Mouse (Mus musculus): ENCODE results near the gene Kcnc3. TPM values are rescaled to one million over a fixed set of nuclear protein-coding genes. Genes with fewer than 3 reads are reported as not detected.

The Kcnc3 gene
- 1.5 and 2.1 TPM in 2 replicates for polyA plus RNA-seq (2015; fragmentation: Nextera tagmentation; extraction: Ambion mirVana)

DNA sequence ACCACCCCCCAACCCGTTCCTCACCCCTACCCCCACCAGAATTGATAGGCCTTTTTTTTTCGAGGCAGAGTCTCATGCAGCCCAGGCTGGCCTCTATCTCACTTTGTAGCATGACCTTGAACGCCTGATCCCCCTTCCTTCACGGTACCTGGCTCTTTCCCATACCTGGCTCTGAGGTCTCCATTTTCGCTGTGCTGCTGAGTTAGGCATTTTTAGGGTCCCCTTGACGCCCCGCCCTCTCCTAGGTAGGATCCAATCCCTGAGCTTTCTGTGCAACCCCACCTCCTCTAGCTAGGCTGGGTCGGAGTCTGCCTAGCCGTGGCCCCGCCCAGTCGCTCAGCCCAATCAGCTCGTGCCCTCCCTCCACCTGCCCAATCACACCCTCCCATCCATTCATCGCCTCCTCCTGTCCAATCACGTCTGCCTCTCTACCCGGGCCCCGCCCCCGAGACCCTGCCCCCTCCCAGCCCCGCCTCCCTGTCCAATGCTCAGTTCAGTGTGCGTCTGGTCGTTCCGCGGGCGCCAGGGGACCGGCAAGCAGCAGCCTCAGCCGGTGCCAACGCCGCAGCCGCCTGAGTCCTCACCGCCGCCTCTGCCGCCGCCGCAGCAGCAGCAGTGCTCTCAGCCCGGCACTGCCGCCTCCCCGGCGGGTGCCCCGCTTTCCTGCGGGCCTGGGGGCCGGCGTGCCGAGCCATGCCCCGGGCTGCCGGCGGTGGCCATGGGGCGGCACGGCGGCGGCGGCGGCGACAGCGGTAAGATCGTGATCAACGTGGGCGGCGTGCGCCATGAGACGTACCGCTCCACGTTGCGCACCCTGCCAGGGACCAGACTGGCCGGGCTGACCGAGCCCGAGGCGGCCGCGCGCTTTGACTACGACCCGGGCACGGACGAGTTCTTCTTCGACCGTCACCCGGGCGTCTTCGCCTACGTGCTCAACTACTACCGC is at the start of gene Kcnc3:
TSS of gene Kcnc3 (plus strand) at position 263 of the 946 bp plus-strand sequence.
- Histone ChIP-seq H3K4me3 (ENCODE audit: low read length) (peak within 1 kb of the TSS; percentile 62), H3K4me1 (replicated peaks; ENCODE audit: control insufficient read depth, insufficient read depth, low read length) (peaks cover 39% of the 10 kb centered on the region), H3K4me2 (ENCODE audit: low read depth, low read length) (peak within 1 kb of the TSS; percentile 99), H3K36me3 (ENCODE audit: control insufficient read depth, insufficient read depth, low read length) (no peaks in the 10 kb centered on the region), H3K9ac (ENCODE audit: low read length) (peak within 1 kb of the TSS; percentile 66), H3K9me3 (ENCODE audit: control insufficient read depth, low read length) (no peaks in the 10 kb centered on the region), H3K27me3 (ENCODE audit: control insufficient read depth, insufficient read depth, low read depth, low read length) (peaks cover 60% of the 10 kb centered on the region), H3K27ac (ENCODE audit: low read length) (peak within 1 kb of the TSS; percentile 31; the same call in 1 of the 2 replicates)
- under 1% methylated on average over 67 of the region's 80 CpGs for WGBS
- ATAC-seq (ENCODE audit: low read depth), result peak; percentile 94

DNA sequence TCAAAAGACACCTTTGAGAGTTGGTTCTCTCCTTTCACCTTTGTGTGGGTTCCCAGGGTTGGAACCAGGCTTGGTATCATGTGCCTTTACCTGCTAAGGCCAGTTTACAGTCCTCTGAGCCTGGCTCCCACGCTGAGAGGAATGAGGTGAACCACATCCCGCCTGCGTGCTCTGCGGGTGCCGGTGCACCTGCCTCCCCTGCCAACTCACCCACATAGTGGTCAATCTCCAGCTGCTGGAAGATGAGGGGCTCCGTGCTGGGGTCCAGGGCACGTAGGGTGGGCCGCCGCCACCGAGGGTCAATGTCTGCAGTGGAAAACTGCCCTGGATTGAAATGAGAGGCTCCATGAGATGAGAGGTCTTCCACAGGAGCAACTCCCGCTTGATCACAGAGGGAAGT is 47.9 kb upstream of the Kcnc3 start:
- H3K4me1 ChIP-seq (replicated peaks; ENCODE audit: control insufficient read depth, insufficient read depth, low read length), result peaks cover 7% of the 10 kb centered on the region
- no peak overlapping the region for H3K27ac ChIP-seq (ENCODE audit: low read length)
- WGBS, result 93% methylated on average over 11 of the region's 11 CpGs
- H3K4me2 ChIP-seq (ENCODE audit: low read depth, low read length), result no peak overlapping the region
- peaks cover 31% of the 10 kb centered on the region for H3K36me3 ChIP-seq (ENCODE audit: control insufficient read depth, insufficient read depth, low read length)
- no peaks in the 10 kb centered on the region for H3K27me3 ChIP-seq (ENCODE audit: control insufficient read depth, insufficient read depth, low read depth, low read length)
- H3K4me3 ChIP-seq (ENCODE audit: low read length), result no peak overlapping the region
- no peaks in the 10 kb centered on the region for H3K9me3 ChIP-seq (ENCODE audit: control insufficient read depth, low read length)
- H3K9ac ChIP-seq (ENCODE audit: low read length), result no peak overlapping the region
- no peak for ATAC-seq (ENCODE audit: low read depth)

DNA sequence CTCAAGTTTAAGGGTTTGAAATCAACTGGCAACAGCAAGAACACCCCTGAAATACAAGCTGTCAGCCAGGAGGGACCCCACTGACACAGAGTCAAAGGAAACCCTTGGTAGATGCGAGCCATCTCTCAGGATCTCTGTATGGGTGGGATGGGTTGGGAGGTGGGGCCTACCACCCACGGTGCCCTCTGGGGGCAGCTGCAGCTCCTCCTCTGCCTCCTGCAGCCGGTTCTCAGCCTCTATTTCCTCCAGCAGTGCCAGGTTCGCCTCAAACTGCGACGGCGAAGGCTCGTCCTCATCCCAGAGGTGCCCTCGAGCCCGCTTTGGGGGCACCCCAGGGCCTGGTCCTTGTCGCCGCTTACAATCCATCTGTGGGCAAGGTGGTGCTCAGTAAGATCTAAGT is 47.4 kb upstream of the Kcnc3 start:
- Histone ChIP-seq H3K27me3 (ENCODE audit: control insufficient read depth, insufficient read depth, low read depth, low read length) (no peaks in the 10 kb centered on the region), H3K4me3 (ENCODE audit: low read length) (no peak overlapping the region), H3K9ac (ENCODE audit: low read length) (no peak overlapping the region), H3K36me3 (ENCODE audit: control insufficient read depth, insufficient read depth, low read length) (peaks cover 27% of the 10 kb centered on the region), H3K4me1 (replicated peaks; ENCODE audit: control insufficient read depth, insufficient read depth, low read length) (peaks cover 12% of the 10 kb centered on the region), H3K9me3 (ENCODE audit: control insufficient read depth, low read length) (no peaks in the 10 kb centered on the region), H3K4me2 (ENCODE audit: low read depth, low read length) (no peak overlapping the region), H3K27ac (ENCODE audit: low read length) (no peak overlapping the region)
- 69% methylated on average over 12 of the region's 12 CpGs for WGBS
- no peak for ATAC-seq (ENCODE audit: low read depth)

DNA sequence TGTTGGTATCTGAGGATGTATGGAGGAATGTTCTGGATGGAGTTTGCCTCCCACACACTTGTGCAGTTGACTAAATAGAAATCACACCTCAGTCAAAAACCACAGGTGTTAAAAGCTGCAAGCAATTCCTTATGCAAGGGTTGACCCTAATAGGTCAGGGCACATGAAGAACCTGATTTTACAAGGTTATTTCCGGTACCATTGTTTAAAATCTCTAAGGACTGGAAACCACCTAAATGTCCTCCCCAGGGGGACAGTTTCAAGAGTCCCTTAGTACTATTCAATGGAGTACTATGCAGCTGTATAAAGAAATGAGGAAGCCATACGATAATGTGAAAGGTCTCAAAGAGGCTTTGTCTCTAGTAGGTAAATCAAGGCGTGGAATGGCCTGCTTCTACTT is 44.2 kb upstream of the Kcnc3 start:
- Histone ChIP-seq H3K4me2 (ENCODE audit: low read depth, low read length) (no peak overlapping the region), H3K4me3 (ENCODE audit: low read length) (no peak overlapping the region), H3K9me3 (ENCODE audit: control insufficient read depth, low read length) (no peaks in the 10 kb centered on the region), H3K9ac (ENCODE audit: low read length) (no peak overlapping the region), H3K27me3 (ENCODE audit: control insufficient read depth, insufficient read depth, low read depth, low read length) (no peaks in the 10 kb centered on the region), H3K4me1 (replicated peaks; ENCODE audit: control insufficient read depth, insufficient read depth, low read length) (peaks cover 12% of the 10 kb centered on the region), H3K36me3 (ENCODE audit: control insufficient read depth, insufficient read depth, low read length) (peaks cover 24% of the 10 kb centered on the region), H3K27ac (ENCODE audit: low read length) (no peak overlapping the region)
- WGBS, result over 99% methylated on average over 3 of the region's 3 CpGs
- no peak for ATAC-seq (ENCODE audit: low read depth)

DNA sequence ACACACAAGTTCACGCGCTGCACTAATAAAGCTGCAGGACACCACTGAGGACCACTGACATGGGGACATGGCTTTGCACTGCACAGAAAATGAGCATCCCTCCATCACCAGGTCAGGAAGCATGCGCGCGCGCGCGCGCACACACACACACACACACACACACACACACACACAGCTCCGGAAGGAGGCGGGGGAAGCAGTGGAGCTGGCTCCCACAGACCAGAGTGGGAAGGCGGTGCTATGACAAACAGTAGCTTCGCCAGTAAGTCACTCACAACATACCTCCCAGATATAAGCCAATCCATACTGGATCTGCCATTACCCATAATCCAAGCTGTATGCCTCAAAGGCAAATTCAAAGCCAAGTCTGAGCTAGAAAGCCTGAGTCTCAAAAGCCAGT is 43.4 kb upstream of the Kcnc3 start:
- Histone ChIP-seq H3K9ac (ENCODE audit: low read length) (peak overlapping the region; percentile 62; the same call in 1 of the 2 replicates), H3K27ac (ENCODE audit: low read length) (no peak overlapping the region), H3K4me3 (ENCODE audit: low read length) (peak overlapping the region; percentile 54), H3K27me3 (ENCODE audit: control insufficient read depth, insufficient read depth, low read depth, low read length) (no peaks in the 10 kb centered on the region), H3K9me3 (ENCODE audit: control insufficient read depth, low read length) (no peaks in the 10 kb centered on the region), H3K4me2 (ENCODE audit: low read depth, low read length) (peak overlapping the region; percentile 76), H3K4me1 (replicated peaks; ENCODE audit: control insufficient read depth, insufficient read depth, low read length) (peaks cover 12% of the 10 kb centered on the region), H3K36me3 (ENCODE audit: control insufficient read depth, insufficient read depth, low read length) (peaks cover 28% of the 10 kb centered on the region)
- no peak for ATAC-seq (ENCODE audit: low read depth)
- 90% methylated on average over 13 of the region's 13 CpGs for WGBS

DNA sequence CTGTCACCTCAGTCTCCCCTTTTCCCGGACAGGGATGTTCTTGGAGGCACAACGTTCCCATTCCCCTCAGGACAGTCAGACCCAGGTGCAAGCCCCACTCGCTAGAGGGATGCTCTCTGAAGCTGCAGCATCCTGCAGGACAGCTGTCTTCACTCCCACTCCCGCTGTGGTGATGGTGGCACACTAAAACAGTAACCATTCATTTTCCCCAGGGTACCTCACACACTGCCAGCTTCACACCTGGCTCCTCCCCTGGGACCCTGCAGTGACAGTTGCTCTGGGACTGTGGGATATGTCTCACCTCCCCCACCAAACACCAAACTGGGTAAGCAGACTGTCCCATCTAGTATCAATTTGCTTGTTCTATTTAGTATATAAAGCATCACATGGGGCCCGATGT is 42.7 kb upstream of the Kcnc3 start:
- WGBS, result 12% methylated on average over 5 of the region's 5 CpGs
- Histone ChIP-seq H3K27ac (ENCODE audit: low read length) (no peak overlapping the region), H3K9ac (ENCODE audit: low read length) (peak overlapping the region; percentile 62), H3K27me3 (ENCODE audit: control insufficient read depth, insufficient read depth, low read depth, low read length) (no peaks in the 10 kb centered on the region), H3K9me3 (ENCODE audit: control insufficient read depth, low read length) (no peaks in the 10 kb centered on the region), H3K4me2 (ENCODE audit: low read depth, low read length) (peak overlapping the region; percentile 76), H3K4me1 (replicated peaks; ENCODE audit: control insufficient read depth, insufficient read depth, low read length) (peaks cover 15% of the 10 kb centered on the region), H3K4me3 (ENCODE audit: low read length) (peak overlapping the region; percentile 54), H3K36me3 (ENCODE audit: control insufficient read depth, insufficient read depth, low read length) (peaks cover 28% of the 10 kb centered on the region)
- ATAC-seq (ENCODE audit: low read depth), result no peak

DNA sequence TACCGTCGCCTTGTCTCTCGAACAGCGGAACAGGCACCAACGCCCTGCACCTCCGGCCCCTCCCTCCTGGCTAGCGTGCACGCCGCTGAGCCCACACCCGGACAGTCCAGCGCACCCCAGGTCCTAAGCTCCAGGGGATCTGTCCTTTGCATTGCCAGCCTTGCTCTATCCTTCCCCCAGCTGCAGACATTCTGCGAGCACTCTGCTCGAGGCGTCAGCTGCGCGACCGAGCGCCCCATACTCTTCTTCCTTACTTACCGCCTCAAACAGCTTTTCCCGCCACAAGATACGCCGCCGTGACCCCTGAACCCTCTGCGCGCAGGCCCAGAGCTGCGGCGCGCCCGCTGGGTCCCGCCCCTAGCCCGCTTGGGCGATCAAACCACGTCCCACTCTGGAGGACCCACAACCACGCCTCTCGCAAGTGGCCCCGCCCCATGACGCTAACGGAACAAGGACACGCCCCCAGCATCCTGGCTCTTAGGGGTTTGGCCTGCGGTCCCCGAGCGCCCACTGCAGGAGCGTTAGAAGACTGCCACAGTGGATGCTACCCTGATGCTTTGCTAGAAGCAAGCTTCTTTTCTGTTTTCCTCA is 41.9 kb upstream of the Kcnc3 start, which contains the start of gene Pold1:
TSS of gene Pold1 (minus strand) at position 353 of the 591 bp plus-strand sequence.
- WGBS, result under 1% methylated on average over 43 of the region's 43 CpGs
- H3K9me3 ChIP-seq (ENCODE audit: control insufficient read depth, low read length), result no peaks in the 10 kb centered on the region
- ATAC-seq (ENCODE audit: low read depth), result peak; percentile 95
- H3K36me3 ChIP-seq (ENCODE audit: control insufficient read depth, insufficient read depth, low read length), result peaks cover 28% of the 10 kb centered on the region
- H3K4me1 ChIP-seq (replicated peaks; ENCODE audit: control insufficient read depth, insufficient read depth, low read length), result peaks cover 21% of the 10 kb centered on the region
- no peaks in the 10 kb centered on the region for H3K27me3 ChIP-seq (ENCODE audit: control insufficient read depth, insufficient read depth, low read depth, low read length)
- peak within 1 kb of the TSS; percentile 41 for H3K27ac ChIP-seq (ENCODE audit: low read length)
- H3K4me2 ChIP-seq (ENCODE audit: low read depth, low read length), result peak within 1 kb of the TSS; percentile 76
- H3K9ac ChIP-seq (ENCODE audit: low read length), result peak within 1 kb of the TSS; percentile 62
- peak within 1 kb of the TSS; percentile 54 for H3K4me3 ChIP-seq (ENCODE audit: low read length)

DNA sequence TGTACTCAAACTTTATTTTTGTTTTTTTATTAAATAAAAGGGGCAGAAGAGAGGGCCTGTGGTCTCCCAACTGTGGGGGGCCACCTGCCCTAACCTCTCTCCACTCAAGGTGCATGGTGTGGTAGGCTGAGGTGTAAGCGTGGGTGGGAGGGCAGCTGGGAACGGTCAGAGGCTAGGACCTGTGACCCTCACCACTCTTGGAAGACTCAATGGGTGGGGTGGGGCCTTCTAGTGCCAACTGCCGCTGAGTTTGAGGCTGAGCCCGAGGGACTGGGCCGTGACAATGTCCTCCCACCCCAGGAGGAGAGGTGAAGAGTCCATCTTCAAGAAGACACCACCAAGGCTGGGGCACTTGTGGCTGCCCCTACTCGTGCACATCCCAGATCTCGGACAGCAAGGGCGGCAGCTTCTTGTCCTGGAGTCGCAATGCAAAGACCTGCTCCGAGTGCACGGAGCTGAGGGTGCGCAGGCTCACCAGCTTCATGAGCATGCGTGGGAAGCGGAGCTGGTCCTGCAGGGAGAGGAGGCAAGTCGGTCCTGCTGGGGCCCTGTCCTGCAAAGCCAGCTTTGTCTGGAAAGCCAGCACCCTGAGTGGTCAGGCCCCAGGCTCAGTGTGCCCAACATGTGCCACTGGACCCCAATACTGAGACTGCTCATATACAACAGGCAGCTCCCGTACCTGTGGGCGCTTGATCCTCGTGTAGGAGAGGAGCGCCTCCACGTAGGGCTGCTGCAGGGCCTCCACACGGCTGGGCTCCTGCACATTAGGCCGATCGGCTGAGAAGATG is 40.6 kb upstream of the Kcnc3 start:
- no peaks in the 10 kb centered on the region for H3K9me3 ChIP-seq (ENCODE audit: control insufficient read depth, low read length)
- 91% methylated on average over 23 of the region's 23 CpGs for WGBS
- no peaks in the 10 kb centered on the region for H3K27me3 ChIP-seq (ENCODE audit: control insufficient read depth, insufficient read depth, low read depth, low read length)
- no peak overlapping the region for H3K4me3 ChIP-seq (ENCODE audit: low read length)
- H3K36me3 ChIP-seq (ENCODE audit: control insufficient read depth, insufficient read depth, low read length), result peaks cover 28% of the 10 kb centered on the region
- no peak overlapping the region for H3K4me2 ChIP-seq (ENCODE audit: low read depth, low read length)
- H3K27ac ChIP-seq (ENCODE audit: low read length), result no peak overlapping the region
- H3K4me1 ChIP-seq (replicated peaks; ENCODE audit: control insufficient read depth, insufficient read depth, low read length), result peaks cover 21% of the 10 kb centered on the region
- no peak overlapping the region for H3K9ac ChIP-seq (ENCODE audit: low read length)
- no peak for ATAC-seq (ENCODE audit: low read depth)

DNA sequence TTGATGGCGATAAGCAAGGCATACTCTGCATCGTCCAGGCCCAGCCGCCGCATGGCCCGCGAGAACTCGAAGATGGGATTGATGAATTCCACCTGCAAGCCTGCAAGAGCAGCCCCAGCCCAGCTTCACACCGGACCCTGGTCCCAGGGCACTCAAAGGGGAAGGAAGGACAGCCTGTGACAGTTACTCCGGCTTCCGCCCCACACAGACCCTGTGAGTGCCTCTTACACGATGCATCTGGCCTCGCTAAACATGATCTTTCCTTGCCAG is 40.1 kb upstream of the Kcnc3 start:
- Histone ChIP-seq H3K9me3 (ENCODE audit: control insufficient read depth, low read length) (no peaks in the 10 kb centered on the region), H3K27ac (ENCODE audit: low read length) (no peak overlapping the region), H3K4me1 (replicated peaks; ENCODE audit: control insufficient read depth, insufficient read depth, low read length) (peaks cover 21% of the 10 kb centered on the region), H3K4me3 (ENCODE audit: low read length) (no peak overlapping the region), H3K9ac (ENCODE audit: low read length) (no peak overlapping the region), H3K27me3 (ENCODE audit: control insufficient read depth, insufficient read depth, low read depth, low read length) (no peaks in the 10 kb centered on the region), H3K36me3 (ENCODE audit: control insufficient read depth, insufficient read depth, low read length) (peaks cover 28% of the 10 kb centered on the region), H3K4me2 (ENCODE audit: low read depth, low read length) (no peak overlapping the region)
- WGBS, result 92% methylated on average over 12 of the region's 12 CpGs
- ATAC-seq (ENCODE audit: low read depth), result no peak

Measured in lung, embryonic 16.5 days (tissue).